Mouse (Mus musculus) hindbrain, embryonic 11.5 days (tissue): ENCODE measurements around the gene Srgn. TPM values are rescaled to one million over a fixed set of nuclear protein-coding genes. Genes with fewer than 3 reads are reported as not detected.
A peak's percentile ranks its signal among the peaks of the same experiment; 100 is the strongest.
"Not testable (repeated sequence)": the region's sequence is repeated elsewhere in the genome, so short reads cannot be mapped to it uniquely, and the experiment has no call there.

Source experiments
- ATAC-seq: fragments of 200-750 bp; cut with Nextera tagmentation; 2 replicates; pipeline ENCODE4 v1.8.0; 2017; ENCODE audit warnings: mild to moderate bottlenecking, moderate TSS enrichment, moderate library complexity; ENCODE audit not compliant: low FRiP score
- DNase-seq: peaks from one replicate; pipeline ENCODE4 v3.0.0-alpha.2; 2015; ENCODE audit warnings: low spot score
- H3K27ac ChIP-seq: fragments of 300-500 bp; sonication (generic); 2 replicates; pipeline ENCODE4 v1.5.1; 2014; ENCODE audit warnings: mild to moderate bottlenecking, low read depth, low read length
- H3K27me3 ChIP-seq: fragments of 300-500 bp; sonication (generic); 2 replicates; pipeline ENCODE4 v1.6.1; 2014; ENCODE audit warnings: mild to moderate bottlenecking, low read length, moderate library complexity, mixed read lengths; ENCODE audit not compliant: control insufficient read depth, insufficient read depth
- H3K36me3 ChIP-seq: fragments of 300-500 bp; sonication (generic); 2 replicates; pipeline ENCODE4 v1.6.1; 2014; ENCODE audit warnings: mild to moderate bottlenecking, low read length, moderate library complexity, mixed read lengths; ENCODE audit not compliant: control insufficient read depth, insufficient read depth
- H3K4me1 ChIP-seq: fragments of 300-500 bp; sonication (generic); replicated peaks from 2 replicates; pipeline ENCODE4 v1.6.1; 2014; ENCODE audit warnings: low read length, mixed read lengths; ENCODE audit not compliant: control insufficient read depth, insufficient read depth
- H3K4me2 ChIP-seq: fragments of 300-500 bp; sonication (generic); replicated peaks from 2 replicates; pipeline ENCODE4 v1.6.1; 2014; ENCODE audit warnings: mild to moderate bottlenecking, low read depth, low read length
- H3K4me3 ChIP-seq: fragments of 300-500 bp; sonication (generic); 2 replicates; pipeline ENCODE4 v1.5.1; 2014; ENCODE audit warnings: low read depth, low read length
- H3K9ac ChIP-seq: fragments of 300-500 bp; sonication (generic); 2 replicates; pipeline ENCODE4 v1.6.1; 2014; ENCODE audit warnings: low read depth, low read length
- H3K9me3 ChIP-seq: fragments of 300-500 bp; sonication (generic); 2 replicates; pipeline ENCODE4 v1.6.1; 2016; ENCODE audit warnings: low read length; ENCODE audit not compliant: control insufficient read depth
- WGBS: fragments of 180-500 bp; shearing (Covaris S2); extraction: QIAGEN DNeasy Blood & Tissue Kit; methylation state at CpG from one replicate; pipeline ENCODE4 v1.1.7; 2014; 5-methylcytosine and 5-hydroxymethylcytosine counted together
- polyA plus RNA-seq: library from polyadenylated mRNA; unstranded; fragments of >200 nt; fragmentation: Nextera tagmentation; extraction: Ambion mirVana; gene quantifications from 2 replicates; pipeline ENCODE4 v1.2.1, GENCODE M21; 2014

Gene Srgn
- polyA plus RNA-seq, 1 experiment from 2014 or later, result 5.8 TPM

GRCm38 (mm10) chr10:62481108-62481852 is 46.0 kb downstream of the Srgn start:
- ATAC-seq (no peak), DNase-seq (no peak)
- Histone ChIP-seq H3K9me3 (no peaks in the 10 kb centered on the region), H3K27me3 (no peaks in the 10 kb centered on the region), H3K4me1 (no peaks in the 10 kb centered on the region), H3K4me2 (no peak overlapping the region), H3K9ac (no peak overlapping the region), H3K4me3 (no peak overlapping the region), H3K36me3 (no peaks in the 10 kb centered on the region), H3K27ac (no peak overlapping the region)
- 72% methylated on average over 7 of the region's 7 CpGs for WGBS

GRCm38 (mm10) chr10:62476980-62477379 is 50.3 kb downstream of the Srgn start:
- ATAC-seq, result no peak
- DNase-seq, result no peak
- H3K4me3 ChIP-seq, result no peak overlapping the region
- H3K4me1 ChIP-seq, result no peaks in the 10 kb centered on the region
- H3K9me3 ChIP-seq, result no peaks in the 10 kb centered on the region
- H3K27me3 ChIP-seq, result no peaks in the 10 kb centered on the region
- WGBS, result 83% methylated on average over 2 of the region's 2 CpGs
- H3K9ac ChIP-seq, result no peak overlapping the region
- no peak overlapping the region for H3K4me2 ChIP-seq
- no peak overlapping the region for H3K27ac ChIP-seq
- no peaks in the 10 kb centered on the region for H3K36me3 ChIP-seq

GRCm38 (mm10) chr10:62474944-62475343 is 52.3 kb downstream of the Srgn start:
- 89% methylated on average over 10 of the region's 10 CpGs for WGBS
- no peak for ATAC-seq

GRCm38 (mm10) chr10:62471105-62471504 is 56.1 kb downstream of the Srgn start:
- WGBS, result 81% methylated on average over 5 of the region's 5 CpGs
- Histone ChIP-seq H3K9me3 (no peaks in the 10 kb centered on the region), H3K36me3 (no peaks in the 10 kb centered on the region), H3K27me3 (no peaks in the 10 kb centered on the region), H3K27ac (no peak overlapping the region), H3K4me3 (no peak overlapping the region), H3K9ac (no peak overlapping the region), H3K4me2 (no peak overlapping the region), H3K4me1 (no peaks in the 10 kb centered on the region)
- DNase-seq (no peak), ATAC-seq (no peak)

More at GRCm38 (mm10) chr10:62474944-62475343, 52.3 kb downstream of the Srgn start:
- no peaks in the 10 kb centered on the region for H3K27me3 ChIP-seq
- H3K4me3 ChIP-seq, result no peak overlapping the region
- no peak overlapping the region for H3K27ac ChIP-seq
- no peak overlapping the region for H3K4me2 ChIP-seq
- no peak overlapping the region for H3K9ac ChIP-seq
- H3K36me3 ChIP-seq, result no peaks in the 10 kb centered on the region
- H3K4me1 ChIP-seq, result no peaks in the 10 kb centered on the region
- no peak for DNase-seq
- no peaks in the 10 kb centered on the region for H3K9me3 ChIP-seq

GRCm38 (mm10) chr10:62469736-62470135 is 57.5 kb downstream of the Srgn start:
- H3K27me3 ChIP-seq, result no peaks in the 10 kb centered on the region
- no peak overlapping the region for H3K4me3 ChIP-seq
- H3K9me3 ChIP-seq, result no peaks in the 10 kb centered on the region
- H3K4me1 ChIP-seq, result no peaks in the 10 kb centered on the region
- no peak overlapping the region for H3K4me2 ChIP-seq
- no peak overlapping the region for H3K27ac ChIP-seq
- H3K36me3 ChIP-seq, result no peaks in the 10 kb centered on the region
- ATAC-seq (no peak), DNase-seq (no peak)
- H3K9ac ChIP-seq, result no peak overlapping the region
- 95% methylated on average over 4 of the region's 4 CpGs for WGBS

GRCm38 (mm10) chr10:62461321-62461720 is 65.9 kb downstream of the Srgn start:
- Histone ChIP-seq H3K4me3 (no peak overlapping the region), H3K4me2 (no peak overlapping the region), H3K27me3 (no peaks in the 10 kb centered on the region), H3K9ac (no peak overlapping the region), H3K36me3 (no peaks in the 10 kb centered on the region), H3K27ac (no peak overlapping the region), H3K4me1 (no peaks in the 10 kb centered on the region), H3K9me3 (no peaks in the 10 kb centered on the region)
- ATAC-seq (no peak), DNase-seq (no peak)

GRCm38 (mm10) chr10:62452001-62452400 is 75.2 kb downstream of the Srgn start:
- DNase-seq, H3K9ac ChIP-seq, H3K9me3 ChIP-seq, H3K27ac ChIP-seq, H3K36me3 ChIP-seq, ATAC-seq, H3K4me3 ChIP-seq, H3K4me2 ChIP-seq, H3K4me1 ChIP-seq, H3K27me3 ChIP-seq: not testable (repeated sequence)
- 70% methylated on average over 11 of the region's 11 CpGs for WGBS

GRCm38 (mm10) chr10:62450280-62450640 is 77.0 kb downstream of the Srgn start:
- H3K27ac ChIP-seq, result no peak overlapping the region
- DNase-seq, result no peak

More at GRCm38 (mm10) chr10:62450280-62450640, 77.0 kb downstream of the Srgn start:
- WGBS, result 34% methylated on average over 18 of the region's 18 CpGs
- Histone ChIP-seq H3K4me2 (peak overlapping the region; percentile 63), H3K9ac (peak overlapping the region; percentile 75), H3K36me3 (0 out of 2 replicates have a peak, but pooled peaks cover 3% of the 10 kb centered on the region), H3K9me3 (no peaks in the 10 kb centered on the region), H3K4me3 (peak overlapping the region; percentile 73), H3K4me1 (peaks cover 2% of the 10 kb centered on the region; the same call in 1 of the 2 replicates), H3K27me3 (no peaks in the 10 kb centered on the region)
- no peak; the same call in 1 of the 2 replicates for ATAC-seq
